Mouse (Mus musculus): ENCODE data around the gene Heatr5a. TPM values are rescaled to one million over a fixed set of nuclear protein-coding genes. Genes with fewer than 3 reads are reported as not detected.
A peak's percentile ranks its signal among the peaks of the same experiment; 100 is the strongest.

Heatr5a gene
- polyA plus RNA-seq, 1 experiment = 14.3 TPM

DNA sequence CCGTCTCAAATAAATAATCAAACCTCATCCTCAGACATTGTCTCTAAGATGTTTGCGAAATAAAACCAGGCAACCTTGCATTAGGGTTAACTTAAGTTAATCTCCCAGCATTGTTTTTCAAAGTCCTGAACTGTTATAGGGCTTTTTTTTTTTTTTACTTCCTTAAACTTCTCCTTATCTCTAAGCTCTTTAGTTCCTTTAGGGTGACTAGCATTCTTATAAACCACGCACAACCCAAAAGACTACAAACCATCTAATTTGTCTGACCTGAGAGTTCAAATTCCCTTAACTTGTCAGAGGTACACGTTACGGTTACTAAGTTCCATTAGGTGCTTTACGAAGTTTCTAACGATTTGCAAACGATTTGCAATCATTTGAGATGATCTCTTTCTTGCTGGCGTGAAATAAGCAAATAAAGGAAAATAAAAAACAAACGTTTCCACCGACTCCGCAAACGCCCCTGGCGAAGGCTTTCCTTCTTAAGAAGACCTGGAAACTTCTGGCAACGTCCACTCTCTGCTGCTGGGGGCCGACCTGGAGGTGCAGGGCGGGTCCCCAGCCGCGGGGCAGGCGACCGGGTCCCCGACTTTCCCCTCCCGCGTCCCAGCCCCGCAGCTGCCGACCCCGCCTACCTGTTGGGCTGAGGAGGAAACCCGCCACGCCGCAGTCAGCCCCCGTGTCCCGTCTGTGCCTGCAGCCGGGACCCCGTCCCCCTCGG is 610 bp downstream of the Heatr5a start:
- H3K27me3 ChIP-seq (ENCODE audit: control insufficient read depth, insufficient read depth, insufficient read length) = no peaks in the 10 kb centered on the region
- H3ac ChIP-seq (ENCODE audit: control insufficient read depth, insufficient read length, low read depth) = peak overlapping the region; percentile 96
- H3K79me2 ChIP-seq (ENCODE audit: control insufficient read depth, insufficient read depth) = peaks cover 45% of the 10 kb centered on the region
- H3K79me3 ChIP-seq (ENCODE audit: low read depth) = peaks cover 22% of the 10 kb centered on the region
- TF ChIP-seq CTCF (IDR thresholded peaks at IDR 0.05; ENCODE audit: control insufficient read depth, insufficient read depth, insufficient read length) = no peak
- no peak for TF ChIP-seq CEBPB (IDR thresholded peaks at IDR 0.05; ENCODE audit: low read depth)
- no peak for TF ChIP-seq MYOD1 (IDR thresholded peaks at IDR 0.05; ENCODE audit: control insufficient read depth, insufficient read length, low read depth)
- TF ChIP-seq MAX (IDR thresholded peaks at IDR 0.05) = no peak
- TF ChIP-seq MYOG (IDR thresholded peaks at IDR 0.05; ENCODE audit: control insufficient read depth, extremely low read depth, insufficient read length) = no peak
- peak overlapping the region; percentile 75 for H3K4me3 ChIP-seq (ENCODE audit: insufficient read depth, poor library complexity, severe bottlenecking)
- peaks cover 6% of the 10 kb centered on the region for H3K36me3 ChIP-seq (ENCODE audit: control insufficient read depth, insufficient read depth)

DNA sequence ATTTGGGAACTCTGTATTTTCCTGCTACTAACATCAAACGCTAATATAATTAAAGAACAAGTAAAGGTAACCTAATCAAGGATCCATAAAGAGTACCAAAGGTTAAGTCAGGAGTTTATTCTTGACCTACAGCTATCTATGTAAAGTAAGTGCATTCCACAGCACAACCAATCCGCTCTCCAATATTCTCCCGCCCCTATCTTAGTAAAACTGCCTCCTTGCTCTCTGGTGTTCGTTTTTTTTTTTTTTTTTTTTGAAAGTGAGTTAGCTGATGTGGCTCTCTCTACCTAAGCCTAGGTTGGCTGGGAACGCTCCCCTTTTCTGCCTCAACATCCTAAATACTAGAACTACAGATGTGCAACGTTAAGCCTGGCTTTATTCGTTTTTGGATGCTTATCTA is 1.2 kb downstream of the Heatr5a start:
- Histone ChIP-seq H3K79me3 (ENCODE audit: low read depth) (peaks cover 24% of the 10 kb centered on the region), H3K36me3 (ENCODE audit: control insufficient read depth, insufficient read depth) (peaks cover 6% of the 10 kb centered on the region), H3K4me3 (ENCODE audit: insufficient read depth, poor library complexity, severe bottlenecking) (no peak overlapping the region), H3ac (ENCODE audit: control insufficient read depth, insufficient read length, low read depth) (peak overlapping the region; percentile 41), H3K27me3 (ENCODE audit: control insufficient read depth, insufficient read depth, insufficient read length) (no peaks in the 10 kb centered on the region), H3K79me2 (ENCODE audit: control insufficient read depth, insufficient read depth) (peaks cover 51% of the 10 kb centered on the region)
- no peak for TF ChIP-seq MYOD1 (IDR thresholded peaks at IDR 0.05; ENCODE audit: control insufficient read depth, insufficient read length, low read depth)
- no peak for TF ChIP-seq MYOG (IDR thresholded peaks at IDR 0.05; ENCODE audit: control insufficient read depth, extremely low read depth, insufficient read length)
- no peak for TF ChIP-seq FOSL1 (IDR thresholded peaks at IDR 0.05; ENCODE audit: insufficient read depth, low read length, poor library complexity, severe bottlenecking)
- no peak for TF ChIP-seq CEBPB (IDR thresholded peaks at IDR 0.05; ENCODE audit: low read depth)
- TF ChIP-seq USF1 (IDR thresholded peaks at IDR 0.05; ENCODE audit: low read depth) = no peak
- no peak for TF ChIP-seq CTCF (IDR thresholded peaks at IDR 0.05; ENCODE audit: control insufficient read depth, insufficient read depth, insufficient read length)
- no peak for TF ChIP-seq MAX (IDR thresholded peaks at IDR 0.05)

DNA sequence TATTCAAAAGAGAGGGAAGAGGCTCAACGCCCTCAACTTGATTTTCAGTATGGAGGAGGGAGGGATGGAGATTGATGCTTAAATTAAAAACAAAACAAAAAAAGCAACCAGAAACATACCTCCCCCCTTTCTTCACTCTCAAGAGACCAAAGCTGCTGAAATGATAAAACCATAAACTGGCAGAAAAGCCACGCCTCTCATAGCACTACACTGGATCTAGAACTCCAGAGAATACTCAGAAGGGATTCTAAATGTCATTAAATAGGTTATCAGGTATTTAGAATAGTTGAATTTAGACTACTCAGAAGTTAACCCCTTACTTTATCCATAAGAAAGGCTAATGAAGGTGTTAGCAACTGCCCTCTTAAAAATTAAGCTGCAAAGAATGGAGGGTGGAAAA is 2.0 kb downstream of the Heatr5a start:
- Histone ChIP-seq H3K4me3 (ENCODE audit: insufficient read depth, poor library complexity, severe bottlenecking) (no peak overlapping the region), H3ac (ENCODE audit: control insufficient read depth, insufficient read length, low read depth) (no peak overlapping the region), H3K79me2 (ENCODE audit: control insufficient read depth, insufficient read depth) (peaks cover 58% of the 10 kb centered on the region), H3K27me3 (ENCODE audit: control insufficient read depth, insufficient read depth, insufficient read length) (no peaks in the 10 kb centered on the region), H3K36me3 (ENCODE audit: control insufficient read depth, insufficient read depth) (peaks cover 6% of the 10 kb centered on the region), H3K79me3 (ENCODE audit: low read depth) (peaks cover 24% of the 10 kb centered on the region)
- TF ChIP-seq CEBPB (IDR thresholded peaks at IDR 0.05; ENCODE audit: low read depth) (no peak), USF1 (IDR thresholded peaks at IDR 0.05; ENCODE audit: low read depth) (no peak), CTCF (IDR thresholded peaks at IDR 0.05; ENCODE audit: control insufficient read depth, insufficient read depth, insufficient read length) (no peak), FOSL1 (IDR thresholded peaks at IDR 0.05; ENCODE audit: insufficient read depth, low read length, poor library complexity, severe bottlenecking) (no peak), MYOD1 (IDR thresholded peaks at IDR 0.05; ENCODE audit: control insufficient read depth, insufficient read length, low read depth) (no peak), MYOG (IDR thresholded peaks at IDR 0.05; ENCODE audit: control insufficient read depth, extremely low read depth, insufficient read length) (no peak), MAX (IDR thresholded peaks at IDR 0.05) (no peak)

DNA sequence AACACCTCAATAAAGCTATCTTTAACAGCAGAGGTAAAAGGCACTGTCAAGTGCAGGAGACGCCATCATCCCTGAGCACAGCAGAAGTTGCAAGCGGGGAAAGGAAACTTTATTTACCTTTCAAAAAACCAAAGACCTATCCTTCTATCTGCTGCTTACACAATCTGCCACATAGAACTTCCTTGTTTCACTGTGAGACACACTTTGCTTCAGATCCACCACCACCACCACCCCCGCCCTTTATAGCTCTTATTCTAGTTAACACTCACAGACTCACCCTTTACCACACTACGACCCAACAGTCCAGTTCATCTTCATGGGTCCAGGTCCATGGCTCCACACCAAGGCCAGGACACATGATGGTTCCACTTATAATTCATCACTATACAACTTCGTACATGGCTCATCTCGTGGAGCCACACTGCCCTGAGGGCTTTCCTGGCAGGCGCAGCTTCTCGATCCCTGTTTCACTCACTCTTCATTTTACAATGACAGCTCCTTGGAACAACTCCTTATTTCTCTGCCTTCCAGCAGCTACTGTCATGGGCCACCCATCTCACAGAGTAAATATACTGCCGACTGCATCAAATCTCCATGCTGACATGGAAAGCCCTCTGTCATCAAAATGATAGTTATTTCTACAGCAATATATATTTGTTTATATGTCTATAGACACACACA is 3.1 kb downstream of the Heatr5a start:
- no peak overlapping the region for H3ac ChIP-seq (ENCODE audit: control insufficient read depth, insufficient read length, low read depth)
- no peak overlapping the region for H3K4me3 ChIP-seq (ENCODE audit: insufficient read depth, poor library complexity, severe bottlenecking)
- TF ChIP-seq CTCF (IDR thresholded peaks at IDR 0.05; ENCODE audit: control insufficient read depth, insufficient read depth, insufficient read length) (no peak), MAX (IDR thresholded peaks at IDR 0.05) (no peak), CEBPB (IDR thresholded peaks at IDR 0.05; ENCODE audit: low read depth) (no peak), MYOD1 (IDR thresholded peaks at IDR 0.05; ENCODE audit: control insufficient read depth, insufficient read length, low read depth) (no peak), MYOG (IDR thresholded peaks at IDR 0.05; ENCODE audit: control insufficient read depth, extremely low read depth, insufficient read length) (no peak), USF1 (IDR thresholded peaks at IDR 0.05; ENCODE audit: low read depth) (no peak), FOSL1 (IDR thresholded peaks at IDR 0.05; ENCODE audit: insufficient read depth, low read length, poor library complexity, severe bottlenecking) (no peak)
- peaks cover 24% of the 10 kb centered on the region for H3K79me3 ChIP-seq (ENCODE audit: low read depth)
- no peaks in the 10 kb centered on the region for H3K27me3 ChIP-seq (ENCODE audit: control insufficient read depth, insufficient read depth, insufficient read length)
- H3K36me3 ChIP-seq (ENCODE audit: control insufficient read depth, insufficient read depth) = peaks cover 6% of the 10 kb centered on the region
- H3K79me2 ChIP-seq (ENCODE audit: control insufficient read depth, insufficient read depth) = peaks cover 65% of the 10 kb centered on the region

DNA sequence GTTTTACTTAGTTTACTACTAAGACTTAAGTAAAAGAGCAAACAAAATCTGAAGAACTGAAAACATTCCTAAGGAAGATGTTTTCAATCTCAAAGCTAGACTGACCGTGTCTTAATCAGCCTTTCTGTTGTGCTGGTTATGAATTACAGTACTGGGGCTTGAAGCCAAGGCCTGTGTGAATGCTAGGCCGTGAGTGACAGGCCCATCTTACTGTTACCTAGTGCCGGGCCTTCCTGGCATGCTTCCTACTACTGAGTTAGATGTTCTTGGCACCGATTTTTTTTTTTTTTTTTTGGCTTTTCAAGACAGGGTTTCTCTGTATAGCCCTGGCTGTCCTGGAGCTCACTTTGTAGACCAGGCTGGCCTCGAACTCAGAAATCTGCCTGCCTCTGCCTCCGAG is 13.5 kb downstream of the Heatr5a start:
- TF ChIP-seq MYOD1 (IDR thresholded peaks at IDR 0.05; ENCODE audit: control insufficient read depth, insufficient read length, low read depth) (no peak), USF1 (IDR thresholded peaks at IDR 0.05; ENCODE audit: low read depth) (no peak), FOSL1 (IDR thresholded peaks at IDR 0.05; ENCODE audit: insufficient read depth, low read length, poor library complexity, severe bottlenecking) (no peak), MYOG (IDR thresholded peaks at IDR 0.05; ENCODE audit: control insufficient read depth, extremely low read depth, insufficient read length) (no peak), MAX (IDR thresholded peaks at IDR 0.05) (no peak), CEBPB (IDR thresholded peaks at IDR 0.05; ENCODE audit: low read depth) (no peak), CTCF (IDR thresholded peaks at IDR 0.05; ENCODE audit: control insufficient read depth, insufficient read depth, insufficient read length) (no peak)
- Histone ChIP-seq H3K79me3 (ENCODE audit: low read depth) (no peaks in the 10 kb centered on the region), H3K4me3 (ENCODE audit: insufficient read depth, poor library complexity, severe bottlenecking) (no peak overlapping the region), H3K36me3 (ENCODE audit: control insufficient read depth, insufficient read depth) (peaks cover 56% of the 10 kb centered on the region), H3K27me3 (ENCODE audit: control insufficient read depth, insufficient read depth, insufficient read length) (no peaks in the 10 kb centered on the region), H3ac (ENCODE audit: control insufficient read depth, insufficient read length, low read depth) (no peak overlapping the region), H3K79me2 (ENCODE audit: control insufficient read depth, insufficient read depth) (peaks cover 9% of the 10 kb centered on the region)
